Mouse (Mus musculus): Measurements from ENCODE around the gene Slc25a39.

The Slc25a39 gene

GRCm38 (mm10) chr11:102436471-102436790 lies 28.7 kb upstream of the Slc25a39 start:
- DNase-seq (ENCODE audit: low spot score in 2 of 2) = peak in 1 of 2 experiments; percentile 23

- peak; percentile 19 to 29 for DNase-seq (ENCODE audit: low spot score in 2 of 2)
Measured at GRCm38 (mm10) chr11:102435754-102436470, 28.2 kb upstream of the Slc25a39 start.

- DNase-seq (ENCODE audit: low spot score in 2 of 2) = no peak
Measured at GRCm38 (mm10) chr11:102434816-102435705, 27.3 kb upstream of the Slc25a39 start.

- DNase-seq (ENCODE audit: low spot score in 2 of 2) = peak; percentile 83 to 91
Measured at GRCm38 (mm10) chr11:102434406-102434805, 26.7 kb upstream of the Slc25a39 start.

GRCm38 (mm10) chr11:102433866-102434265 lies 26.1 kb upstream of the Slc25a39 start:
- DNase-seq (ENCODE audit: low spot score in 2 of 2) = no peak

GRCm38 (mm10) chr11:102432896-102433295 lies 25.1 kb upstream of the Slc25a39 start:
- peak; percentile 18 to 43 for DNase-seq (ENCODE audit: low spot score in 2 of 2)

- peak in 1 of 2 experiments; percentile 23 for DNase-seq (ENCODE audit: low spot score in 2 of 2)
Measured at GRCm38 (mm10) chr11:102432115-102432843, 24.5 kb upstream of the Slc25a39 start.

GRCm38 (mm10) chr11:102431728-102432114 lies 24.0 kb upstream of the Slc25a39 start:
- DNase-seq (ENCODE audit: low spot score in 2 of 2) = no peak

- peak; percentile 71 to 83 for DNase-seq (ENCODE audit: low spot score in 2 of 2)
Measured at GRCm38 (mm10) chr11:102431018-102431645, 23.4 kb upstream of the Slc25a39 start.

GRCm38 (mm10) chr11:102430121-102431017 lies 22.6 kb upstream of the Slc25a39 start, which contains the start of gene Grn:
TSS of gene Grn (plus strand) at chr11:102430315.
- DNase-seq (ENCODE audit: low spot score in 2 of 2) = peak; percentile 82 to 90

- no peak for DNase-seq (ENCODE audit: low spot score in 2 of 2)
Measured at GRCm38 (mm10) chr11:102429551-102429950, 21.8 kb upstream of the Slc25a39 start.

GRCm38 (mm10) chr11:102428981-102429540 lies 21.3 kb upstream of the Slc25a39 start:
- DNase-seq (ENCODE audit: low spot score in 2 of 2) = no peak

- DNase-seq (ENCODE audit: low spot score in 2 of 2) = no peak
Measured at GRCm38 (mm10) chr11:102425555-102426316, 18.0 kb upstream of the Slc25a39 start.

GRCm38 (mm10) chr11:102424666-102425065 lies 16.9 kb upstream of the Slc25a39 start:
- no peak for DNase-seq (ENCODE audit: low spot score in 2 of 2)

GRCm38 (mm10) chr11:102421559-102421958 lies 13.8 kb upstream of the Slc25a39 start:
- no peak for DNase-seq (ENCODE audit: low spot score in 2 of 2)

- no peak for DNase-seq (ENCODE audit: low spot score in 2 of 2)
Measured at GRCm38 (mm10) chr11:102418887-102419286, 11.1 kb upstream of the Slc25a39 start.

- no peak for DNase-seq (ENCODE audit: low spot score in 2 of 2)
Measured at GRCm38 (mm10) chr11:102417160-102417559, 9.4 kb upstream of the Slc25a39 start.

- DNase-seq (ENCODE audit: low spot score in 2 of 2) = no peak
Measured at GRCm38 (mm10) chr11:102415034-102415802, 7.5 kb upstream of the Slc25a39 start.

GRCm38 (mm10) chr11:102413059-102413458 lies 5.3 kb upstream of the Slc25a39 start:
- no peak for DNase-seq (ENCODE audit: low spot score in 2 of 2)
